15 mouse cellular contexts compared by ENCODE assay signal in genomic region chr13:23475658-23476057, GRCm38 (mm10). TPM values are rescaled to one million over a fixed set of nuclear protein-coding genes. Genes with fewer than 3 reads are reported as not detected.
DNase-seq lines count a peak whose midpoint lies in the region; ATAC-seq and TF ChIP-seq lines count a peak whose summit lies in the region.
"Had no signal": no experiment of that assay in that cellular context is flagged by ENCODE, and none has a peak within 500 bp of the region (broad histone marks: within the 10 kb centered on the region; RNA-seq: fewer than 3 reads in every experiment).

No protein-coding gene starts in this region.

- H3K4me1 ChIP-seq in kidney, embryonic 15.5 days: 0 out of 2 replicates have a peak, but pooled peaks cover 3% of the 10 kb centered on the region
- H3K4me1 ChIP-seq in embryonic facial prominence, embryonic 10.5 days: peaks cover 6% of the 10 kb centered on the region
- no peaks in the 10 kb centered on the region; the same call in 1 of the 2 replicates for H3K4me1 ChIP-seq in forebrain, embryonic 14.5 days (ENCODE audit: control insufficient read depth, insufficient read depth, low read length)
- no peaks in the 10 kb centered on the region for H3K4me1 ChIP-seq in limb, embryonic 14.5 days (ENCODE audit: control insufficient read depth, insufficient read depth, low read length)
- H3K4me1 ChIP-seq: hindbrain, embryonic 15.5 days; neural tube, embryonic 13.5 days had no signal

- 13% methylated on average over 2 of the region's 2 CpGs for WGBS in kidney, embryonic 15.5 days
- WGBS in embryonic facial prominence, embryonic 10.5 days: 24% methylated on average over 2 of the region's 2 CpGs
- WGBS in forebrain, embryonic 14.5 days: 9% methylated on average over 2 of the region's 2 CpGs
- WGBS in limb, embryonic 14.5 days: 48% methylated on average over 2 of the region's 2 CpGs

- no peaks in the 10 kb centered on the region for H3K9me3 ChIP-seq in kidney, embryonic 15.5 days (replicated peaks)
- no peaks in the 10 kb centered on the region for H3K9me3 ChIP-seq in embryonic facial prominence, embryonic 10.5 days
- no peaks in the 10 kb centered on the region for H3K9me3 ChIP-seq in forebrain, embryonic 14.5 days (replicated peaks; ENCODE audit: control insufficient read depth, low read length)
- H3K9me3 ChIP-seq in limb, embryonic 14.5 days (ENCODE audit: control insufficient read depth, low read length): no peaks in the 10 kb centered on the region
- H3K9me3 ChIP-seq: hindbrain, embryonic 15.5 days; neural tube, embryonic 13.5 days had no signal

- 0 out of 2 replicates have a peak, but pooled peaks have one; percentile 22 for ATAC-seq in kidney, embryonic 15.5 days (replicated peaks; ENCODE audit: low FRiP score)
- peak; percentile 46; the same call in 1 of the 2 replicates for ATAC-seq in forebrain, embryonic 14.5 days
- ATAC-seq in limb, embryonic 14.5 days (ENCODE audit: low FRiP score, low read depth): 0 out of 2 replicates have a peak, but pooled peaks have one; percentile 47
- ATAC-seq: activated CD4-positive, CD25-positive, alpha-beta regulatory T cell, adult 4 months had no signal

- H3K4me3 ChIP-seq in kidney, embryonic 15.5 days (replicated peaks): no peak overlapping the region
- 0 out of 2 replicates have a peak overlapping the region, but pooled peaks have one; percentile 23 for H3K4me3 ChIP-seq in embryonic facial prominence, embryonic 10.5 days
- no peak overlapping the region for H3K4me3 ChIP-seq in forebrain, embryonic 14.5 days (ENCODE audit: low read depth, low read length)
- H3K4me3 ChIP-seq in limb, embryonic 14.5 days (replicated peaks; ENCODE audit: low read length): no peak overlapping the region
- H3K4me3 ChIP-seq: erythroblast, embryonic 14.5 days; hindbrain, embryonic 15.5 days; neural tube, embryonic 13.5 days had no signal

- no peak overlapping the region for H3K27ac ChIP-seq in kidney, embryonic 15.5 days
- peak overlapping the region; percentile 78 for H3K27ac ChIP-seq in embryonic facial prominence, embryonic 10.5 days (replicated peaks)
- H3K27ac ChIP-seq in forebrain, embryonic 14.5 days (ENCODE audit: low read depth, low read length): no peak overlapping the region
- H3K27ac ChIP-seq in limb, embryonic 14.5 days (replicated peaks; ENCODE audit: low read depth, low read length): no peak overlapping the region
- H3K27ac ChIP-seq: hindbrain, embryonic 15.5 days; liver, embryonic 14.5 days; neural tube, embryonic 13.5 days had no signal

- no peak for DNase-seq in kidney, adult 11 months
- DNase-seq in embryonic facial prominence, embryonic 10.5 days (ENCODE audit: low spot score): peak; percentile 29
- no peak for DNase-seq in forebrain, embryonic 14.5 days (ENCODE audit: low spot score)
- DNase-seq in limb, embryonic 14.5 days (ENCODE audit: low spot score): no peak
- no peak for DNase-seq in liver
- DNase-seq in layer of hippocampus, postnatal 25 days (ENCODE audit: extremely low spot score in 1 of 2, low spot score in 1 of 2): no peak
- DNase-seq: cerebellum, adult 18-20 months had no signal

- TF ChIP-seq POLR2A in limb, embryonic 14.5 days (IDR thresholded peaks at IDR 0.05; ENCODE audit: borderline replicate concordance, extremely low read depth, insufficient read depth, insufficient read length): no peak

- H3K4me2 ChIP-seq in kidney, embryonic 15.5 days: no peak overlapping the region
- no peak overlapping the region for H3K4me2 ChIP-seq in forebrain, embryonic 14.5 days (ENCODE audit: low read length)
- H3K4me2 ChIP-seq in limb, embryonic 14.5 days (replicated peaks; ENCODE audit: low read depth, low read length, severe bottlenecking): no peak overlapping the region
- H3K4me2 ChIP-seq: hindbrain, embryonic 15.5 days; neural tube, embryonic 13.5 days had no signal

- no peaks in the 10 kb centered on the region for H3K36me3 ChIP-seq in kidney, embryonic 15.5 days
- H3K36me3 ChIP-seq in embryonic facial prominence, embryonic 10.5 days (replicated peaks): no peaks in the 10 kb centered on the region
- no peaks in the 10 kb centered on the region for H3K36me3 ChIP-seq in forebrain, embryonic 14.5 days (ENCODE audit: control insufficient read depth, insufficient read depth, low read length)
- H3K36me3 ChIP-seq in limb, embryonic 14.5 days (ENCODE audit: control insufficient read depth, insufficient read depth, low read length): no peaks in the 10 kb centered on the region
- H3K36me3 ChIP-seq: hindbrain, embryonic 15.5 days; neural tube, embryonic 13.5 days had no signal

- no peaks in the 10 kb centered on the region for H3K27me3 ChIP-seq in kidney, embryonic 15.5 days
- H3K27me3 ChIP-seq in embryonic facial prominence, embryonic 10.5 days (replicated peaks; ENCODE audit: low read depth, poor library complexity, severe bottlenecking): no peaks in the 10 kb centered on the region
- H3K27me3 ChIP-seq in forebrain, embryonic 14.5 days (replicated peaks; ENCODE audit: control insufficient read depth, insufficient read depth, low read length): no peaks in the 10 kb centered on the region
- no peaks in the 10 kb centered on the region for H3K27me3 ChIP-seq in limb, embryonic 14.5 days (ENCODE audit: control insufficient read depth, insufficient read depth, low read length)
- H3K27me3 ChIP-seq: hindbrain, embryonic 15.5 days; neural tube, embryonic 13.5 days had no signal

- H3K9ac ChIP-seq in kidney, embryonic 15.5 days: no peak overlapping the region
- H3K9ac ChIP-seq in forebrain, embryonic 14.5 days (ENCODE audit: low read length): no peak overlapping the region
- H3K9ac ChIP-seq in limb, embryonic 14.5 days (ENCODE audit: low read depth, low read length, severe bottlenecking): no peak overlapping the region
- H3K9ac ChIP-seq: hindbrain, embryonic 15.5 days; liver, embryonic 14.5 days; neural tube, embryonic 13.5 days had no signal

RNA-seq across cellular contexts. Expression of gene Btn1a1, which starts 10.0 kb away (rescaled TPM):
- polyA plus RNA-seq in kidney, embryonic 15.5 days (2015; fragmentation: Nextera tagmentation; extraction: Ambion mirVana): 0.08 and 0.12 TPM in 2 replicates
- 0.12 and 0.16 TPM in 2 replicates for polyA plus RNA-seq in embryonic facial prominence, embryonic 10.5 days (2016; fragmentation: Nextera tagmentation; extraction: Ambion mirVana)
- polyA plus RNA-seq in forebrain, embryonic 14.5 days (2014; fragmentation: Nextera tagmentation; extraction: Ambion mirVana): 0.22 TPM in 1 of 2 replicates, not detected in the other
- polyA plus RNA-seq in limb, embryonic 14.5 days (2012; rRNA removed): 0.31 and 0.32 TPM in 2 replicates
- not detected in 2 replicates for polyA plus RNA-seq in limb, embryonic 14.5 days (2014; fragmentation: Nextera tagmentation; extraction: Ambion mirVana)
- total RNA-seq in layer of hippocampus, postnatal 25 days (2021): not detected
- polyA plus RNA-seq: activated CD4-positive, CD25-positive, alpha-beta regulatory T cell, adult 4 months; urinary bladder, adult 2 months had no signal

RNA-seq across cellular contexts. Expression of gene Btn2a2, which starts 13.0 kb away (rescaled TPM):
- polyA plus RNA-seq in kidney, embryonic 15.5 days (2015; fragmentation: Nextera tagmentation; extraction: Ambion mirVana): 0.55 and 0.71 TPM in 2 replicates
- polyA plus RNA-seq in embryonic facial prominence, embryonic 10.5 days (2016; fragmentation: Nextera tagmentation; extraction: Ambion mirVana): 0.99 and 1.2 TPM in 2 replicates
- 0.10 TPM in 1 of 2 replicates, not detected in the other for polyA plus RNA-seq in forebrain, embryonic 14.5 days (2014; fragmentation: Nextera tagmentation; extraction: Ambion mirVana)
- 0.62 and 0.79 TPM in 2 replicates for polyA plus RNA-seq in limb, embryonic 14.5 days (2012; rRNA removed)
- 0.89 and 1.2 TPM in 2 replicates for polyA plus RNA-seq in limb, embryonic 14.5 days (2014; fragmentation: Nextera tagmentation; extraction: Ambion mirVana)
- under 1 TPM; 0.59 to 0.66 TPM for total RNA-seq in layer of hippocampus, postnatal 25 days (2021)
- polyA plus RNA-seq: activated CD4-positive, CD25-positive, alpha-beta regulatory T cell, adult 4 months; erythroblast, embryonic 14.5 days; spleen, adult 2 months; urinary bladder, adult 2 months had no signal

RNA-seq across cellular contexts. Expression of gene Abt1, which starts 52.0 kb away (rescaled TPM):
- polyA plus RNA-seq in kidney, embryonic 15.5 days (2015; fragmentation: Nextera tagmentation; extraction: Ambion mirVana): 13.5 and 13.7 TPM in 2 replicates
- polyA plus RNA-seq in embryonic facial prominence, embryonic 10.5 days (2016; fragmentation: Nextera tagmentation; extraction: Ambion mirVana): 15.0 and 15.6 TPM in 2 replicates
- 12.9 and 13.8 TPM in 2 replicates for polyA plus RNA-seq in forebrain, embryonic 14.5 days (2014; fragmentation: Nextera tagmentation; extraction: Ambion mirVana)
- polyA plus RNA-seq in limb, embryonic 14.5 days (2012; rRNA removed): 6.9 and 9.9 TPM in 2 replicates
- polyA plus RNA-seq in limb, embryonic 14.5 days (2014; fragmentation: Nextera tagmentation; extraction: Ambion mirVana): 12.0 and 12.2 TPM in 2 replicates
- total RNA-seq in layer of hippocampus, postnatal 25 days (2021): 1 to 10 TPM; 8.5 to 8.9 TPM

RNA-seq across cellular contexts. Expression of gene Hist1h4h, which starts 55.2 kb away (rescaled TPM):
- 7.5 and 7.8 TPM in 2 replicates for polyA plus RNA-seq in kidney, embryonic 15.5 days (2015; fragmentation: Nextera tagmentation; extraction: Ambion mirVana)
- polyA plus RNA-seq in embryonic facial prominence, embryonic 10.5 days (2016; fragmentation: Nextera tagmentation; extraction: Ambion mirVana): 2.7 and 3.0 TPM in 2 replicates
- 4.3 and 7.1 TPM in 2 replicates for polyA plus RNA-seq in forebrain, embryonic 14.5 days (2014; fragmentation: Nextera tagmentation; extraction: Ambion mirVana)
- 18.2 and 19.2 TPM in 2 replicates for polyA plus RNA-seq in limb, embryonic 14.5 days (2012; rRNA removed)
- polyA plus RNA-seq in limb, embryonic 14.5 days (2014; fragmentation: Nextera tagmentation; extraction: Ambion mirVana): 5.5 and 8.1 TPM in 2 replicates
- 100 to 1,000 TPM; 289 to 367 TPM for total RNA-seq in layer of hippocampus, postnatal 25 days (2021)

RNA-seq across cellular contexts. Expression of gene Hist1h2af, which starts 58.0 kb away (rescaled TPM):
- 3.3 and 7.3 TPM in 2 replicates for polyA plus RNA-seq in kidney, embryonic 15.5 days (2015; fragmentation: Nextera tagmentation; extraction: Ambion mirVana)
- 4.8 and 5.5 TPM in 2 replicates for polyA plus RNA-seq in embryonic facial prominence, embryonic 10.5 days (2016; fragmentation: Nextera tagmentation; extraction: Ambion mirVana)
- 1.9 and 4.4 TPM in 2 replicates for polyA plus RNA-seq in forebrain, embryonic 14.5 days (2014; fragmentation: Nextera tagmentation; extraction: Ambion mirVana)
- 557 and 662 TPM in 2 replicates for polyA plus RNA-seq in limb, embryonic 14.5 days (2012; rRNA removed)
- 9.1 and 11.0 TPM in 2 replicates for polyA plus RNA-seq in limb, embryonic 14.5 days (2014; fragmentation: Nextera tagmentation; extraction: Ambion mirVana)
- 10 to 100 TPM in 1 of 2 experiments, 1 to 10 TPM in 1; 7.8 to 12.2 TPM for total RNA-seq in layer of hippocampus, postnatal 25 days (2021)
- polyA plus RNA-seq: activated CD4-positive, CD25-positive, alpha-beta regulatory T cell, adult 4 months; neural tube, embryonic 13.5 days had no signal
